Mouse (Mus musculus): ENCODE data around the gene Crim1. TPM values are rescaled to one million over a fixed set of nuclear protein-coding genes. Genes with fewer than 3 reads are reported as not detected.
A peak's percentile ranks its signal among the peaks of the same experiment; 100 is the strongest.

Crim1 gene
- polyA plus RNA-seq, 1 experiment from 2014 or later = 7.3 TPM

GRCm38 (mm10) chr17:78274609-78275506 lies 74.8 kb downstream of the Crim1 start:
- Histone ChIP-seq H3K4me3 (no peak overlapping the region), H3K4me1 (peaks cover 49% of the 10 kb centered on the region), H3K4me2 (replicated peaks) (0 out of 2 replicates have a peak overlapping the region, but pooled peaks have one; percentile 11), H3K27me3 (no peaks in the 10 kb centered on the region), H3K36me3 (no peaks in the 10 kb centered on the region), H3K9me3 (no peaks in the 10 kb centered on the region), H3K9ac (replicated peaks) (no peak overlapping the region), H3K27ac (replicated peaks) (peak overlapping the region; percentile 68)
- ATAC-seq (replicated peaks) = peak; percentile 64
- 52% methylated on average over 7 of the region's 7 CpGs for WGBS

- peak; percentile 18; the same call in 1 of the 2 replicates for ATAC-seq (replicated peaks)
- no peaks in the 10 kb centered on the region for H3K9me3 ChIP-seq
- peak overlapping the region; percentile 68 for H3K27ac ChIP-seq (replicated peaks)
Observed at GRCm38 (mm10) chr17:78275507-78275813, 75.4 kb downstream of the Crim1 start.

GRCm38 (mm10) chr17:78279191-78279590 lies 79.1 kb downstream of the Crim1 start:
- Histone ChIP-seq H3K9me3 (no peaks in the 10 kb centered on the region), H3K4me3 (no peak overlapping the region), H3K4me2 (replicated peaks) (no peak overlapping the region), H3K4me1 (peaks cover 34% of the 10 kb centered on the region), H3K36me3 (no peaks in the 10 kb centered on the region), H3K9ac (replicated peaks) (no peak overlapping the region), H3K27me3 (no peaks in the 10 kb centered on the region), H3K27ac (replicated peaks) (no peak overlapping the region)
- no peak for ATAC-seq (replicated peaks)
- 57% methylated on average over 12 of the region's 12 CpGs for WGBS

More at GRCm38 (mm10) chr17:78275507-78275813, 75.4 kb downstream of the Crim1 start:
- no peak overlapping the region for H3K4me3 ChIP-seq
- 48% methylated on average over 4 of the region's 4 CpGs for WGBS
- H3K4me1 ChIP-seq = peaks cover 51% of the 10 kb centered on the region
- 0 out of 2 replicates have a peak overlapping the region, but pooled peaks have one; percentile 11 for H3K4me2 ChIP-seq (replicated peaks)
- H3K36me3 ChIP-seq = no peaks in the 10 kb centered on the region
- no peaks in the 10 kb centered on the region for H3K27me3 ChIP-seq
- no peak overlapping the region for H3K9ac ChIP-seq (replicated peaks)

- H3K36me3 ChIP-seq = no peaks in the 10 kb centered on the region
- no peaks in the 10 kb centered on the region for H3K27me3 ChIP-seq
- H3K4me1 ChIP-seq = peaks cover 20% of the 10 kb centered on the region; the same call in 1 of the 2 replicates
- H3K9me3 ChIP-seq = no peaks in the 10 kb centered on the region
- H3K9ac ChIP-seq (replicated peaks) = no peak overlapping the region
- H3K27ac ChIP-seq (replicated peaks) = no peak overlapping the region
- ATAC-seq (replicated peaks) = no peak
- H3K4me2 ChIP-seq (replicated peaks) = no peak overlapping the region
- H3K4me3 ChIP-seq = no peak overlapping the region
- WGBS = 85% methylated on average over 18 of the region's 18 CpGs
Observed at GRCm38 (mm10) chr17:78280991-78281712, 81.1 kb downstream of the Crim1 start.

GRCm38 (mm10) chr17:78283271-78283992 lies 83.4 kb downstream of the Crim1 start:
- Histone ChIP-seq H3K4me3 (no peak overlapping the region), H3K27ac (replicated peaks) (no peak overlapping the region)
- no peak for ATAC-seq (replicated peaks)

GRCm38 (mm10) chr17:78286021-78286420 lies 86.0 kb downstream of the Crim1 start:
- Histone ChIP-seq H3K9me3 (no peaks in the 10 kb centered on the region), H3K4me2 (replicated peaks) (no peak overlapping the region), H3K27ac (replicated peaks) (no peak overlapping the region), H3K36me3 (no peaks in the 10 kb centered on the region), H3K4me1 (peaks cover 7% of the 10 kb centered on the region; the same call in 1 of the 2 replicates), H3K4me3 (no peak overlapping the region), H3K9ac (replicated peaks) (no peak overlapping the region), H3K27me3 (no peaks in the 10 kb centered on the region)
- no peak for ATAC-seq (replicated peaks)
- 87% methylated on average over 13 of the region's 13 CpGs for WGBS

More at GRCm38 (mm10) chr17:78283271-78283992, 83.4 kb downstream of the Crim1 start:
- no peak overlapping the region for H3K4me2 ChIP-seq (replicated peaks)
- WGBS = 74% methylated on average over 11 of the region's 11 CpGs
- H3K9me3 ChIP-seq = no peaks in the 10 kb centered on the region
- peaks cover 16% of the 10 kb centered on the region; the same call in 1 of the 2 replicates for H3K4me1 ChIP-seq
- H3K27me3 ChIP-seq = no peaks in the 10 kb centered on the region
- H3K36me3 ChIP-seq = no peaks in the 10 kb centered on the region
- H3K9ac ChIP-seq (replicated peaks) = no peak overlapping the region

GRCm38 (mm10) chr17:78287391-78287790 lies 87.3 kb downstream of the Crim1 start:
- H3K27me3 ChIP-seq = no peaks in the 10 kb centered on the region
- 77% methylated on average over 2 of the region's 2 CpGs for WGBS
- no peaks in the 10 kb centered on the region for H3K9me3 ChIP-seq
- H3K9ac ChIP-seq (replicated peaks) = no peak overlapping the region
- H3K36me3 ChIP-seq = no peaks in the 10 kb centered on the region
- no peak overlapping the region for H3K27ac ChIP-seq (replicated peaks)
- ATAC-seq (replicated peaks) = no peak
- no peak overlapping the region for H3K4me2 ChIP-seq (replicated peaks)
- 0 out of 2 replicates have a peak, but pooled peaks cover 5% of the 10 kb centered on the region for H3K4me1 ChIP-seq
- no peak overlapping the region for H3K4me3 ChIP-seq

- WGBS = 81% methylated on average over 6 of the region's 6 CpGs
- H3K27me3 ChIP-seq = no peaks in the 10 kb centered on the region
- H3K9ac ChIP-seq (replicated peaks) = no peak overlapping the region
- no peaks in the 10 kb centered on the region for H3K36me3 ChIP-seq
- no peak overlapping the region for H3K4me3 ChIP-seq
- ATAC-seq (replicated peaks) = no peak
- no peak overlapping the region for H3K4me2 ChIP-seq (replicated peaks)
- H3K9me3 ChIP-seq = no peaks in the 10 kb centered on the region
- no peak overlapping the region for H3K27ac ChIP-seq (replicated peaks)
- H3K4me1 ChIP-seq = no peaks in the 10 kb centered on the region
Observed at GRCm38 (mm10) chr17:78290153-78290876, 90.3 kb downstream of the Crim1 start.

- H3K4me1 ChIP-seq = no peaks in the 10 kb centered on the region
Observed at GRCm38 (mm10) chr17:78291030-78291429, 91.0 kb downstream of the Crim1 start.

GRCm38 (mm10) chr17:78292301-78292700 lies 92.3 kb downstream of the Crim1 start:
- H3K27me3 ChIP-seq = no peaks in the 10 kb centered on the region
- H3K4me1 ChIP-seq = no peaks in the 10 kb centered on the region
- no peak for ATAC-seq (replicated peaks)
- H3K27ac ChIP-seq (replicated peaks) = no peak overlapping the region
- no peaks in the 10 kb centered on the region for H3K9me3 ChIP-seq
- no peaks in the 10 kb centered on the region for H3K36me3 ChIP-seq
- 89% methylated on average over 7 of the region's 7 CpGs for WGBS
- H3K4me2 ChIP-seq (replicated peaks) = no peak overlapping the region
- no peak overlapping the region for H3K9ac ChIP-seq (replicated peaks)
- no peak overlapping the region for H3K4me3 ChIP-seq

More at GRCm38 (mm10) chr17:78291030-78291429, 91.0 kb downstream of the Crim1 start:
- no peak overlapping the region for H3K4me3 ChIP-seq
- H3K27me3 ChIP-seq = no peaks in the 10 kb centered on the region
- no peak overlapping the region for H3K4me2 ChIP-seq (replicated peaks)
- no peaks in the 10 kb centered on the region for H3K36me3 ChIP-seq
- no peak overlapping the region for H3K9ac ChIP-seq (replicated peaks)
- no peak overlapping the region for H3K27ac ChIP-seq (replicated peaks)
- 95% methylated on average over 5 of the region's 5 CpGs for WGBS
- H3K9me3 ChIP-seq = no peaks in the 10 kb centered on the region
- no peak for ATAC-seq (replicated peaks)

- H3K4me3 ChIP-seq = no peak overlapping the region
- no peaks in the 10 kb centered on the region for H3K9me3 ChIP-seq
- no peak overlapping the region for H3K4me2 ChIP-seq (replicated peaks)
- H3K36me3 ChIP-seq = no peaks in the 10 kb centered on the region
- H3K27me3 ChIP-seq = no peaks in the 10 kb centered on the region
- H3K9ac ChIP-seq (replicated peaks) = no peak overlapping the region
- H3K4me1 ChIP-seq = no peaks in the 10 kb centered on the region
- ATAC-seq (replicated peaks) = no peak
- WGBS = 95% methylated on average over 10 of the region's 10 CpGs
- H3K27ac ChIP-seq (replicated peaks) = no peak overlapping the region
Observed at GRCm38 (mm10) chr17:78292827-78293488, 92.9 kb downstream of the Crim1 start.
